Mouse (Mus musculus) midbrain, embryonic 13.5 days (tissue): Measurements from ENCODE around the gene Lep. TPM values are rescaled to one million over a fixed set of nuclear protein-coding genes. Genes with fewer than 3 reads are reported as not detected.

ENCODE experiments used
- ATAC-seq: fragments of 200-750 bp; cut with Nextera tagmentation; 2 replicates; pipeline ENCODE4 v1.8.0; 2017; ENCODE audit warnings: mild to moderate bottlenecking, moderate TSS enrichment, moderate library complexity
- H3K27ac ChIP-seq: fragments of 300-500 bp; sonication (generic); 2 replicates; pipeline ENCODE4 v1.5.1; 2015; ENCODE audit warnings: inconsistent platforms, mild to moderate bottlenecking, moderate library complexity
- H3K27me3 ChIP-seq: fragments of 300-500 bp; sonication (generic); 2 replicates; pipeline ENCODE4 v1.6.1; 2015; ENCODE audit warnings: mild to moderate bottlenecking, inconsistent platforms
- H3K36me3 ChIP-seq: fragments of 300-500 bp; sonication (generic); 2 replicates; pipeline ENCODE4 v1.6.1; 2015; ENCODE audit warnings: mild to moderate bottlenecking, inconsistent platforms
- H3K4me1 ChIP-seq: fragments of 300-500 bp; sonication (generic); replicated peaks from 2 replicates; pipeline ENCODE4 v1.6.1; 2015; ENCODE audit warnings: inconsistent platforms
- H3K4me2 ChIP-seq: fragments of 300-500 bp; sonication (generic); replicated peaks from 2 replicates; pipeline ENCODE4 v1.6.1; 2015; ENCODE audit warnings: moderate library complexity, mild to moderate bottlenecking, inconsistent platforms
- H3K4me3 ChIP-seq: fragments of 300-500 bp; sonication (generic); replicated peaks from 2 replicates; pipeline ENCODE4 v1.5.1; 2015; ENCODE audit warnings: mild to moderate bottlenecking, inconsistent platforms
- H3K9ac ChIP-seq: fragments of 300-500 bp; sonication (generic); replicated peaks from 2 replicates; pipeline ENCODE4 v1.6.1; 2015; ENCODE audit warnings: mild to moderate bottlenecking, inconsistent platforms
- H3K9me3 ChIP-seq: fragments of 300-500 bp; sonication (generic); 2 replicates; pipeline ENCODE4 v1.6.1; 2016; ENCODE audit warnings: mild to moderate bottlenecking, inconsistent platforms
- WGBS: fragments of 180-500 bp; shearing (Covaris S2); methylation state at CpG from one replicate; pipeline ENCODE4 v1.1.7; 2015; 5-methylcytosine and 5-hydroxymethylcytosine counted together
- polyA plus RNA-seq: library from polyadenylated mRNA; unstranded; fragments of >200 nt; fragmentation: Nextera tagmentation; extraction: Ambion mirVana; gene quantifications from 2 replicates; pipeline ENCODE4 v1.2.1, GENCODE M21; 2015

Gene Lep
- polyA plus RNA-seq, 1 experiment from 2014 or later, result not detected

DNA sequence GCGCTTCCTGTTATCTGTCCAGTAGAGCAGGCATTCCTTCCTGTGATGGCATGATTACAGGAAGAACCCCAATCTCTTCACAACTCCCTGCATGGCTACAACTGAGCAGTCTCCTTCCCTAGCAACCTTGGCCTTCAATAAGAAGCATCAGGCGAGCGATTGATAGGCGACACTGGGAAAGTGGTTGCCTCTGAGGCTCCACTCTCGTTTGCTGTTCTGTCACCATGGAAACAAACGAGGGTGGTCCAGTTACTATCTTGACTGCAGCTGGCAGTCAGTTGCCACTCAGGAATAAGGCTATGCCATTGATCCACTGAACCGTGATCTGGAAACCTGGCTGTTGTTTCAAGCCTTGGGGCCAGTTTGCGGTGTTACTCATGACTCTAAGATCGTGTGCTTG is 7.8 kb upstream of the Lep start:
- peaks cover 12% of the 10 kb centered on the region for H3K4me1 ChIP-seq
- no peak overlapping the region for H3K4me3 ChIP-seq
- H3K9me3 ChIP-seq, result no peaks in the 10 kb centered on the region
- no peak overlapping the region for H3K9ac ChIP-seq
- no peaks in the 10 kb centered on the region for H3K36me3 ChIP-seq
- H3K27me3 ChIP-seq, result no peaks in the 10 kb centered on the region
- peak overlapping the region; percentile 47; the same call in 1 of the 2 replicates for H3K27ac ChIP-seq
- no peak overlapping the region for H3K4me2 ChIP-seq
- peak; percentile 67 for ATAC-seq
- 46% methylated on average over 9 of the region's 9 CpGs for WGBS

DNA sequence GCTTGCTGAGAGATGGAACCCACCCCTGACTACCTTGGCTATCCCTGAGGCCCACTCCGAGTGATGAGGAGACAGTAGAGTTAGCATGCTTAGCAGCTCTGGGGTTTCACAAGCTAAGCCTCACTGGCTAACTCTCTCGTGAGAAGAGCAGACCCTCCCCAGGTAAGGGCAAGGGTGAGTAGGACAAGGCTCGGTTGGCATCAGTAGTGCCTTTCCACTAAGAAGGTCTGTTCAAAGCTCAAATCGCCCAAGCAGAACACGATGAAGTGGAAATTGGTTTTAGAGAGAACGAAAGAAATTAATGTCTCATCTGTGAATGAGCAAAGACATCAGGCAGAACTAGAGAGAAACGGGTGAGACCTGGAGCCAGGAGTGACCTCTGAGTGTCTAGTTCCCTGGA is 6.8 kb upstream of the Lep start:
- H3K27me3 ChIP-seq, result no peaks in the 10 kb centered on the region

DNA sequence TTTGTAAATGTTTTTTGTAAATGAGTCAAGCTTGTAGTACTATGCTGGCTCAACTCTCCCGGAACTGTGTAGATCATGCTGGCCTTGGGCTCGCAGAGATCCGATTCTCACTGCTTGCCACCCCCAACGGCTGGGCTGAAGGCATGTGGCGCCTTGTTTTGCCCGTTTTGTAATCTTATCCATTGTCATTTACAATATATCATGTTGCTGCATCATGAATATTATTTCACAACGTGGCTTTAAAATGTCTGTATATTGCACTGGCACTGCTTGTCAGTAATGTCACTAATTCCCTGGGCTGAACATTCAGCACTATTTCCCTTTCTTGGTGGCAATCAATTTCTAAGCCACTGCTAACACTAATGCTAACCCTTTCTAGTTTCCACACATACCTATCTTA is 3.6 kb upstream of the Lep start:
- 90% methylated on average over 7 of the region's 7 CpGs for WGBS
- no peak overlapping the region for H3K4me3 ChIP-seq
- no peaks in the 10 kb centered on the region for H3K36me3 ChIP-seq
- ATAC-seq, result no peak
- no peak overlapping the region for H3K27ac ChIP-seq
- peaks cover 7% of the 10 kb centered on the region for H3K4me1 ChIP-seq
- no peaks in the 10 kb centered on the region for H3K9me3 ChIP-seq
- H3K4me2 ChIP-seq, result no peak overlapping the region
- H3K27me3 ChIP-seq, result no peaks in the 10 kb centered on the region
- H3K9ac ChIP-seq, result no peak overlapping the region

More for the DNA sequence above, 6.8 kb upstream of the Lep start:
- 78% methylated on average over 7 of the region's 7 CpGs for WGBS
- Histone ChIP-seq H3K4me1 (peaks cover 12% of the 10 kb centered on the region), H3K9ac (no peak overlapping the region), H3K9me3 (no peaks in the 10 kb centered on the region), H3K36me3 (no peaks in the 10 kb centered on the region), H3K4me2 (no peak overlapping the region), H3K4me3 (no peak overlapping the region), H3K27ac (no peak overlapping the region)
- ATAC-seq, result no peak

DNA sequence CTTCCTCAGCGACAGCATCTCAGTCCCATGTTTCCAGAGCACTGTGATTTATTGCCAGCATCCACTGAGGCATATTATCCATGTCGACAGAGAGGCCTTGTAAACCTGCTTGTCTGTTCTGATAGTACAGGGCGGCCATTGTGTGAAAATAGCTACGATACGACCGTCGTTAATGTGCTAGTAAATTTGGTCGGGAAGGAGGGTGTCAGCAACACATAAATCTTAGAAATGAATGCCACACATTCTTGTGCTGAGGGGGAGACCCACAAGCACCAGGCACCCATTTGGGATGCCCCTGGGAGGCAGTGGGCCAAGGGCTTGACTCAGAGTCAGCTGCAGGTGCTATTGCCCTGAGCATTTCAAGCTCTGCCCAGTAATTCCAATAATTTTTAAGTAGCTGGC is 6.4 kb downstream of the Lep start:
- no peak overlapping the region for H3K9ac ChIP-seq
- 84% methylated on average over 8 of the region's 8 CpGs for WGBS
- H3K4me2 ChIP-seq, result no peak overlapping the region
- no peak overlapping the region for H3K27ac ChIP-seq
- H3K27me3 ChIP-seq, result no peaks in the 10 kb centered on the region
- no peak overlapping the region for H3K4me3 ChIP-seq
- no peaks in the 10 kb centered on the region for H3K9me3 ChIP-seq
- peaks cover 8% of the 10 kb centered on the region; the same call in 1 of the 2 replicates for H3K4me1 ChIP-seq
- no peaks in the 10 kb centered on the region for H3K36me3 ChIP-seq
- no peak for ATAC-seq

GRCm38 (mm10) chr6:29072258-29072657 is 12.2 kb downstream of the Lep start:
- Histone ChIP-seq H3K4me1 (no peaks in the 10 kb centered on the region), H3K36me3 (no peaks in the 10 kb centered on the region), H3K4me2 (no peak overlapping the region), H3K27ac (no peak overlapping the region), H3K4me3 (no peak overlapping the region), H3K27me3 (no peaks in the 10 kb centered on the region), H3K9me3 (no peaks in the 10 kb centered on the region), H3K9ac (no peak overlapping the region)
- no peak for ATAC-seq
- 80% methylated on average over 4 of the region's 4 CpGs for WGBS

DNA sequence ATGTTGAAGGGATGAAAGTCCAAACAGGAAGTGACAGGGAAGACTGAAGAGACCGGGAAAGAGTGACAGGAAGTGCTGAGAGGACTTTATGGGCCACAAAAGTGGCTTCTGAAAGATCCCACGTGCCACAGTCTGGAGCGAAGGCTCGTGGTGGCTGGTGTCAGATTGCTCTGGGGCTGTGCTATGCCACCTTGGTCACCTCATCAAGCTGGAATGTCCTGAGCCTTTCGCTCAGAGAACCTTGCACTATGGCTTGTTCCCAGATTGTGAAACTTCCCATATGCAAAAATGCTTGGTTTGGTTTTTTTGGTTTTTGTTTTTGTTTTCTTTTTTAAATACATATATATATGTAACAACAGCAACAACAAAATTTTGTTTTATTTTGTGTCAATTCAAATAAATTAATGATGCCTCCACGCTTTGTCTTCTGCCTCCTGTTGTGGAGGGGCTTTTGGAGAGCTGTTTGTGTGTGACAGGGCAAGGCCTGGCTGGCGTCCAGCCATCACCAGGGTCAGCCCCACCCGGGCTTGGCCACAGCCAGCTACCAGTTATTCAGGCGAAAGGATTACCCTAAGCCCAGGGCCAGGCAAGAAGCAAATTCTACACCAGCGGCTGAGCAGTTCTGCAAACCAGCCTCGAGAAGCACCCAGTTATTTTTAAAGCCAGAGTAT is 13.6 kb downstream of the Lep start:
- H3K4me2 ChIP-seq, result no peak overlapping the region
- H3K27ac ChIP-seq, result no peak overlapping the region
- no peak overlapping the region for H3K4me3 ChIP-seq
- no peak for ATAC-seq
- H3K9ac ChIP-seq, result no peak overlapping the region
- no peaks in the 10 kb centered on the region for H3K36me3 ChIP-seq
- no peaks in the 10 kb centered on the region for H3K9me3 ChIP-seq
- no peaks in the 10 kb centered on the region for H3K27me3 ChIP-seq
- no peaks in the 10 kb centered on the region for H3K4me1 ChIP-seq
- WGBS, result 69% methylated on average over 11 of the region's 11 CpGs

DNA sequence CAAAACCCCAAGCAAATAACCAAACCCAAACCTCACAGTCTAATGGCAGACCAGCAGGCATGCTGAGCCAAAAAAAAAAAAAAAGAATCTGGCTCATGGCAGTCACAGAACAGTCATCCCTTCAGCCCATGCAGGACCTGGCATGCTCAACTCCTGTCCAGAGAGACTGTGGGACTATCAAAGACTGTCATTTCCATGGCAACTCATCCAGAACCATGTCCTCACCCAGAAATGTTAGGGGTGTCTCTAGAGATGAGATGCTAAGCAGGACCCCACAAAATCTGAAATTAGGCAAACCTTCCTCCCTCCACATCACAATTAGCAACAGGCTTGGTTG is 14.1 kb downstream of the Lep start:
- Histone ChIP-seq H3K4me1 (0 out of 2 replicates have a peak, but pooled peaks cover under 1% of the 10 kb centered on the region), H3K27me3 (no peaks in the 10 kb centered on the region), H3K27ac (no peak overlapping the region), H3K4me3 (no peak overlapping the region), H3K36me3 (no peaks in the 10 kb centered on the region), H3K9ac (no peak overlapping the region), H3K4me2 (no peak overlapping the region), H3K9me3 (no peaks in the 10 kb centered on the region)
- no peak for ATAC-seq

- Histone ChIP-seq H3K4me1 (0 out of 2 replicates have a peak, but pooled peaks cover 4% of the 10 kb centered on the region), H3K9ac (no peak overlapping the region), H3K9me3 (no peaks in the 10 kb centered on the region), H3K27ac (no peak overlapping the region), H3K4me2 (no peak overlapping the region), H3K27me3 (no peaks in the 10 kb centered on the region), H3K36me3 (no peaks in the 10 kb centered on the region), H3K4me3 (no peak overlapping the region)
- WGBS, result 74% methylated on average over 4 of the region's 4 CpGs
- ATAC-seq, result no peak
Observed at GRCm38 (mm10) chr6:29079291-29079690, 19.3 kb downstream of the Lep start.

GRCm38 (mm10) chr6:29081826-29082363 is 21.9 kb downstream of the Lep start:
- 0 out of 2 replicates have a peak, but pooled peaks cover 4% of the 10 kb centered on the region for H3K4me1 ChIP-seq
- H3K9ac ChIP-seq, result no peak overlapping the region
- H3K27me3 ChIP-seq, result no peaks in the 10 kb centered on the region
- H3K27ac ChIP-seq, result no peak overlapping the region
- no peak overlapping the region for H3K4me2 ChIP-seq
- H3K4me3 ChIP-seq, result no peak overlapping the region
- no peak for ATAC-seq
- H3K36me3 ChIP-seq, result no peaks in the 10 kb centered on the region
- H3K9me3 ChIP-seq, result no peaks in the 10 kb centered on the region
- WGBS, result 78% methylated on average over 10 of the region's 10 CpGs

DNA sequence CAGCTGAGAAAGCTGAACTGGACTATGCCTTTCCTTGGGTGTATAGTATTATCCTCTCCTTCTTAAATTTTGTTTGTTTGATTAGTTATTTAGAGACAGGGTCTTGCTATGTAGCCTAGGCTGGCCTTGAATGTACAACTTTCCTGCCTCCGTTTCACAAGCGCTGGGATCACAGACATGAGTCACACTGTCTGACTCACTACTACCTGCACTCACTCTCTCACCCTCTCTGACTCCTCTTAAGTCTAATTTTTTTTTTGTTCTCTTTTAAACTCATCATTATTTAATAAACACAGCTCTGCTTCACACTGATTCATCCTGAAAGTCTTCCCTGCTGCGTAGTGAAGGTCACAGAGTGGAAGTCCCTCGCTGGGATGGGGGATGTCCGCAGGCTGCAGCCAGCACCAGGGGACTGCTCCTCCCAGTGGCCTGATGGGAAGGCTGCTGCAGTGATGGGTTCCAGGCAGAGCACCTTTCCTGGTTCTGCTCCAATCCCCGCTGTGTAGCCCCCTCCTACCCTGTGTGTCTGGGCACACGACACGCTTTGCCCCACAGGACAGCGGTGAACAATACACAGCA is 22.8 kb downstream of the Lep start:
- no peak for ATAC-seq
- H3K9me3 ChIP-seq, result no peaks in the 10 kb centered on the region
- no peak overlapping the region for H3K9ac ChIP-seq
- H3K36me3 ChIP-seq, result no peaks in the 10 kb centered on the region
- no peaks in the 10 kb centered on the region for H3K27me3 ChIP-seq
- H3K27ac ChIP-seq, result no peak overlapping the region
- H3K4me2 ChIP-seq, result no peak overlapping the region
- H3K4me1 ChIP-seq, result 0 out of 2 replicates have a peak, but pooled peaks cover 4% of the 10 kb centered on the region
- H3K4me3 ChIP-seq, result no peak overlapping the region
- WGBS, result 45% methylated on average over 9 of the region's 9 CpGs

DNA sequence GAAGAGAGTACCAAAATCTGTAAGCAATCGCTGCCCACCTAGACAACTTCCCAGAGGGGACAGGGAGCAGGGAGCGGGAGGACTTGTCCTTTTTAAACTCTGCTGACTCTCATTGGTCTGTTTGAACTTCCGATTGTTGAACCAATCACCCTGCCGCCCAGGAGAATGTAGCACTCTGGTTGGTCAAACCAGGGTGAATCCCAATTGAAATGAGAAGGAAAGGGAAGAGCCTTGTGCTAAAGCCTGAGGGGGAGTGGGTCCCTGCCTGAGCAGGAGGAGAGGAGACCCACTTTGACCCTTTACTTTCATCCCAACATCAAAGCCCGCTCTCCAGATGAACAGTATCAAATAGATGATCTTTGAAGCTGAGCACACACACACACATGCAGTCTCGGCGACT is 24.4 kb downstream of the Lep start:
- Histone ChIP-seq H3K36me3 (no peaks in the 10 kb centered on the region), H3K4me1 (0 out of 2 replicates have a peak, but pooled peaks cover under 1% of the 10 kb centered on the region), H3K4me3 (no peak overlapping the region), H3K9me3 (no peaks in the 10 kb centered on the region), H3K9ac (no peak overlapping the region), H3K4me2 (no peak overlapping the region), H3K27ac (no peak overlapping the region), H3K27me3 (no peaks in the 10 kb centered on the region)
- WGBS, result 67% methylated on average over 7 of the region's 7 CpGs
- ATAC-seq, result no peak

DNA sequence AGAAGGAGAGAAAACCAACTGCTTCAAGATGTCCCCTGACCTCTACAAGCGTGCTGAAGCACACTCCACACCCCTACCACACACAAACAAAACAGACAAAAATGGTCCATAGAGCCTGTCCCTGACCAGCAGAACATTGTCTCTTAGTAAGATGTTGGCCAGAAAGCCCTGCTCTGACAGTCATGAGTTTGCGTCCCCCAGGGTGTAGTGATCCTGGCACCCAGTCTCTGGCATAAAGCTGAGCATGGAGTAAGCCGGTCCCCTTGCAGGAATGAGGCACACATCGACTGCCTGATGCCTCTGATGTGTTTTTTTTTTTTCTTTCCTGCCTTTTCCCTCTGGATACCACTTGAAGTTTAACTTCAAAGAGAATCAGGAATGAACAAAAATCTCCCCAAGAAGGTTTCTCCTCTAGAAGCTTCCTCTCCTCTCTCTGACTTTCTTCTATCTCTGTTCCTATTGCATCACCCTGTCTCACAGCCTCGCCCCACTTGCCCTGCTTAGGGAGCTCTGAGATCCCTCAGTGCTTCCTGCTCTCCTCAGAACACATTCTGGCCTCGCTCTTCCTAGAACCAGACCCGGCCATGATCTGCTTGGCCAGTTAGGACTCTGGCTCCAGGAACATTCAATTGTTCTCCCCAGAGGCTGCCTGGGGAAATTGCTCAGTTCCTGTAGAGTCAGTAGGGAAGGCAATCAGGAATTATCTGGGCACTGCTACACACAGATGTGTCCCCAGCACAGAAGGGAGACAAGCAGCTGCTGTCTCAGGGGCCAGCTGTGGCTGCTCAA is 28.1 kb downstream of the Lep start:
- Histone ChIP-seq H3K9ac (no peak overlapping the region), H3K27me3 (no peaks in the 10 kb centered on the region), H3K9me3 (0 out of 2 replicates have a peak, but pooled peaks cover 14% of the 10 kb centered on the region), H3K4me2 (no peak overlapping the region), H3K27ac (no peak overlapping the region), H3K4me3 (no peak overlapping the region), H3K36me3 (no peaks in the 10 kb centered on the region), H3K4me1 (no peaks in the 10 kb centered on the region)
- no peak for ATAC-seq
- 72% methylated on average over 7 of the region's 7 CpGs for WGBS
